Mouse (Mus musculus): Measurements from ENCODE around the gene Ly6g5b.

GRCm38 (mm10) chr17:35104079-35104478, 11.1 kb downstream of the Ly6g5b start:
- TF ChIP-seq CTCF (IDR thresholded peaks at IDR 0.05; ENCODE audit: control insufficient read depth, insufficient read depth, low read length), result no peak
- no peak for TF ChIP-seq POLR2A (IDR thresholded peaks at IDR 0.05; ENCODE audit: borderline replicate concordance, control insufficient read depth, low read depth, low read length)
